Mouse (Mus musculus): ENCODE measurements around the gene Gpr132. TPM values are rescaled to one million over a fixed set of nuclear protein-coding genes. Genes with fewer than 3 reads are reported as not detected.

Gene Gpr132
- polyA plus RNA-seq, 1 experiment from 2014 or later = 0.08 TPM

DNA sequence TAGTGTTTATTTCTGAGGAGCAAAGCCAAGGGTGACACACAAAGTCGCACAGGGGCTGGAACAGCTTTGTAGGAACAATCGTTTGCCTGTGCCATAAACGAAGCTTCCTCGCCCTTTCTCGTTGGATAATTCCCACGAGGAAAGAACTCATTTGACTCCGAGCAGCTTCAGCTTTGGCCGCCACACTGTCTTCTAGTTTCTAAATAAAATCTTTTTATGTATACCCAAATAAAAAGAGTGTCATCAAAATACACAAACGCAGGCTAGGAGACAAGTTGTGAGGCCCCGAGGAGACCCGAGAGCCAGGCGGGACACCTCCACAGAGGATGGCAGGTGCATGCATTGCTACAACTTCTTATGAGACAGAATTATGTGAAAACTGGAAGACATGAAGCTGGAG, 30.3 kb upstream of the Gpr132 start:
- H3K27ac ChIP-seq = no peak overlapping the region
- no peak overlapping the region for H3K4me3 ChIP-seq
- H3K9me3 ChIP-seq = no peaks in the 10 kb centered on the region
- peaks cover 6% of the 10 kb centered on the region; the same call in 1 of the 2 replicates for H3K27me3 ChIP-seq (ENCODE audit: insufficient read depth, poor library complexity, severe bottlenecking)
- 80% methylated on average over 12 of the region's 12 CpGs for WGBS
- H3K4me1 ChIP-seq (replicated peaks) = peaks cover 23% of the 10 kb centered on the region
- no peak for DNase-seq (ENCODE audit: low spot score)
- no peaks in the 10 kb centered on the region for H3K36me3 ChIP-seq

DNA sequence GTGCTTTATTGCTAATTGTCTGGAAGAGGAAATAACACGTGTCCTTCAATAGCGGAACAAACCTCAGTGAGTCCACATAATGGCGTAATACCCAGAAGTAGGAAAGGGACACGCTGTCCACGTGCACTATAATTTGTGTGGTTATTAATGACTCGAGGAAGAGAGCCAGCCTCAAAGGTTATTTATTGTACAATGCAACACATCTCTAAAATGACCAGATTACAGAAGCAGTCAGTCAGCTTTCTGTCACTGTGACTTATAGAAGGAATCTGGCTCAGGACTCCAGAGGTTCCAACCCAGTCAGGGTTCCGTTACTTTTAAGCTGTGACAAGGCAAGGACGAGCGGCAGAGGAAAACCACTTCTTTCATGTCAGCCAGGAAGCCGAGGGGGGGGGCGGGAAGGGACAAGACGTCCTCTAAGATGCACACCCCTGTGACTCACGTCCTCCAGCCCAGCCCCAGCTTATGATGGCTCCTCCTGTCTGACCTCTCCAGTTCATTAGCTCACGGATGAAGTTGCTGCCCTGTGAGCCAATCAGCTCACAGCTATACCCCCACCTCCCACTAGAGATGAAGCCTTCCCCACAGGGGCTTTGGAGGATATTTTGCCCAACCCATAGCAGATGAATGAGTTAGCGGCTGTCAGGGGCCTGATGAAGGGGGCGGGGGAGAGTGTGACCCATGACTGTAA, 29.6 kb upstream of the Gpr132 start:
- peak; percentile 56 for DNase-seq (ENCODE audit: low spot score)
- H3K36me3 ChIP-seq = no peaks in the 10 kb centered on the region

DNA sequence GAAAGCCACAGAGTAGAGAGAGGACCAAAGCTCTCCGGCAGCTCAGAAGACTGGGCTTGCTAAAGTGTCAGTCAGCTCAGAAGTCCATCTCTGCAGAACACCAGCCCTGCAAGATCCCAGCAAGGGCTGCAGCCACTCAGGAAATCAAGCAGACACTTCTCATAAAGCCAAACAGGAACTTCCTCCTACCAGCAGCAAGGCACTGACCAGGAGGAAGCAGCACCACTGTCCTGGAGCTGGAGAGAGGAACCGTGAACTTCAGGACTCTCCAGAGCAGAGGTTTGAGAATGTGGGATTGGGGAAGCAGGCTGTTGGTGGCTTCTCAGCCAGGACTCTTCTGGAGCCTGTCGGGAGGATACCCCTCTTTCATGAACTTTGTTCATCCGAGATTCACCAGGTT, 26.9 kb upstream of the Gpr132 start:
- peaks cover 21% of the 10 kb centered on the region for H3K4me1 ChIP-seq (replicated peaks)
- H3K4me3 ChIP-seq = no peak overlapping the region
- H3K27me3 ChIP-seq (ENCODE audit: insufficient read depth, poor library complexity, severe bottlenecking) = peaks cover 6% of the 10 kb centered on the region; the same call in 1 of the 2 replicates
- H3K9me3 ChIP-seq = no peaks in the 10 kb centered on the region
- H3K36me3 ChIP-seq = no peaks in the 10 kb centered on the region
- WGBS = 74% methylated on average over 4 of the region's 4 CpGs
- H3K27ac ChIP-seq = no peak overlapping the region
- no peak for DNase-seq (ENCODE audit: low spot score)

More for the DNA sequence above, 29.6 kb upstream of the Gpr132 start:
- H3K4me3 ChIP-seq = 0 out of 2 replicates have a peak overlapping the region, but pooled peaks have one; percentile 18
- 47% methylated on average over 16 of the region's 16 CpGs for WGBS
- peaks cover 6% of the 10 kb centered on the region; the same call in 1 of the 2 replicates for H3K27me3 ChIP-seq (ENCODE audit: insufficient read depth, poor library complexity, severe bottlenecking)
- peak overlapping the region; percentile 45; the same call in 1 of the 2 replicates for H3K27ac ChIP-seq
- no peaks in the 10 kb centered on the region for H3K9me3 ChIP-seq
- H3K4me1 ChIP-seq (replicated peaks) = peaks cover 23% of the 10 kb centered on the region

DNA sequence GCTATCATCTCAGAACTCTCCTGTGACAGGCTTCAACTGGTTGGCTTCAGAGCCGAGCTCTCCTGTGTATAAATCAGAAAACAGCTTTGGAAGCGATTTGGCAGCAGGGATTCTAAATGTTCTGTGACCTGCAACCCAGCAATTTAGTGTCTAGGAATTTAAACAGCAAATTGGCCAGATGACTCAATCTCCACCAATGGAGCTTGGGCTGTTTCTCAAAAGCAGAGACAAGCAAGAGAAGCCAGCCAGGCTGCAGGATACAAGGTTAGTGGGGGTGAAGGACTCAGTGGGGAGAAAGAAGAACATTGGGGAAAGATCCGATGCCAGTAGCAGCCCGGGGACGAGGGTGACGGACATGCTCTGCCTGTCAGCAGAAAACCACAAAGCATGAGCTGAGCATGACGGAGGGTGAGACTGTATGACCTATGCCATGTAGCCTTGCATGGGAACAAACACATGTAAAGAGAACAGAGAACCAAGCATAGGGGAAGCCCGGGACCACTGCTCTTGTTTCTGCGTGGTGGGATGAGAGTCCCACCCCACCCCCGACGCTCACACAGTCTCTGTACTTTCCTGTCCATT, 26.4 kb upstream of the Gpr132 start:
- Histone ChIP-seq H3K4me3 (no peak overlapping the region), H3K27me3 (ENCODE audit: insufficient read depth, poor library complexity, severe bottlenecking) (peaks cover 6% of the 10 kb centered on the region; the same call in 1 of the 2 replicates), H3K27ac (no peak overlapping the region), H3K36me3 (no peaks in the 10 kb centered on the region), H3K4me1 (replicated peaks) (peaks cover 21% of the 10 kb centered on the region), H3K9me3 (no peaks in the 10 kb centered on the region)
- 72% methylated on average over 11 of the region's 11 CpGs for WGBS
- DNase-seq (ENCODE audit: low spot score) = no peak

DNA sequence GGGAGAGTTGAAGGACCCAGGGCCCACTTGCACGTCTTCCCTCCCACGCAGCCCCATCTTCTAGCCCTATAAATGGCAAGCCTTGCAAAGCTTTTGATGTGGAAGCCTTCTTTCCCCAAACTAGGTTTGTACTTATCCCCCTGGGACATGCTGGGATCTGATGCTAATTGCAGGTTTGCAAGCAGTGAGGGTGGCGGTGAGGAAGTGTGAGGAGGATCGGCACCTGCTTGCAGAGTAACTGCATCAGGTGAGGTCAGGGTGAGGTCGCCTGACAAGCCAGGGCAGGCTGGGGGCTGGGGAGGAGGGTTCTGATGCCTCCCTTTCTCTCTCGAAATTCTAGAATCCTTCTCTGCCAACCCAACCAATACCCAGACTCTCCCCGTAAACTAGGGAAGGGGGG, 17.4 kb upstream of the Gpr132 start:
- no peaks in the 10 kb centered on the region for H3K36me3 ChIP-seq
- 64% methylated on average over 7 of the region's 7 CpGs for WGBS

DNA sequence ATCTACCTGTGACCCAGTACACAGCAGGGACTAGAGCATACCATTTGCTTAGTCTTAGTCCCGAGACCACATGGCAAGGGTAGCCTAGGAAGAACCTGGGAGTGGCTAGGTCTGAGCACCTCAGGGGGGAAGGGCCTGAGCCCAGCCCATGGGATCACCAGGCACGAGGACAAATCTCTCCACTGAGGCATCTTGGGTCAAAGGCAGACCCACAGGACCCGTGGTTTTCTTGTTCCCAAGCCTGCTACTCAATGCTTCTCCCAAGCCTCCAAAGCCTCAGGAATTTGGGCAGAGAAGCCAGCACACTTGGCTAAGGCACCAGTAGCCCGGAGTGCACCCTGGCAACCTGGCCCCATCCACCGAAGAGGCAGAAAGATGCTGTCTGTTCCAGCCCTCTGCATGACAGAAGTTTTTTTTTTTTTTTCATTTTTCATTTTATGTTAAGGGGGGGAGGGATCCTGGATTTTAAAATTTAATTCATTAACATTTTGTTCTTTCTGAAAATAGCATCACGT, 13.3 kb upstream of the Gpr132 start:
- 69% methylated on average over 6 of the region's 6 CpGs for WGBS
- Histone ChIP-seq H3K36me3 (no peaks in the 10 kb centered on the region), H3K9me3 (no peaks in the 10 kb centered on the region), H3K27ac (no peak overlapping the region), H3K4me1 (replicated peaks) (peaks cover 25% of the 10 kb centered on the region), H3K27me3 (ENCODE audit: insufficient read depth, poor library complexity, severe bottlenecking) (peaks cover 46% of the 10 kb centered on the region), H3K4me3 (no peak overlapping the region)
- DNase-seq (ENCODE audit: low spot score) = no peak

More for the DNA sequence above, 17.4 kb upstream of the Gpr132 start:
- H3K9me3 ChIP-seq = peaks cover 5% of the 10 kb centered on the region; the same call in 1 of the 2 replicates
- H3K4me1 ChIP-seq (replicated peaks) = peaks cover 6% of the 10 kb centered on the region; the same call in 1 of the 2 replicates
- H3K4me3 ChIP-seq = no peak overlapping the region
- H3K27ac ChIP-seq = no peak overlapping the region
- H3K27me3 ChIP-seq (ENCODE audit: insufficient read depth, poor library complexity, severe bottlenecking) = peaks cover 5% of the 10 kb centered on the region; the same call in 1 of the 2 replicates
- no peak for DNase-seq (ENCODE audit: low spot score)

DNA sequence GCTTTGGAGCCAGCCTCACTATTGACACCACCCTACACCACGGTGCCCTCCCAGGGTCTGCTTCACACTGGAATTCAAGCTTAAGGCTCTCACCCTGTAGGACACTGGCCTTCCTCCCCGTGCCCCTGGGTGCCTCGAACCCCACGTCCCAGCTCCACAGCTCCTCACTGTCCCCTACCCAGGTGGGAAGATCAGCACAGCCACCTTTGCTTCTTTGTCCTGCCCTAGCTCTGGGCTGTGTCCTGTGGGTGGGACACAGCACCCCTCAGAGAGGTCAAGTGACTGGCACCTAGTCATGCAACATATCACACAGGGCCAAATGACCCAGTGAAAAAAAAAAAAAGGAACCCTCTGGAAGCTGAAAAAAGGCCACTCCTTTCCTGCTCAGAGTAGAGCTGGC, 12.6 kb upstream of the Gpr132 start:
- 74% methylated on average over 4 of the region's 4 CpGs for WGBS
- no peak for DNase-seq (ENCODE audit: low spot score)
- H3K36me3 ChIP-seq = no peaks in the 10 kb centered on the region
- H3K27me3 ChIP-seq (ENCODE audit: insufficient read depth, poor library complexity, severe bottlenecking) = peaks cover 53% of the 10 kb centered on the region
- no peak overlapping the region for H3K27ac ChIP-seq
- no peaks in the 10 kb centered on the region for H3K9me3 ChIP-seq
- H3K4me1 ChIP-seq (replicated peaks) = peaks cover 27% of the 10 kb centered on the region
- H3K4me3 ChIP-seq = no peak overlapping the region

DNA sequence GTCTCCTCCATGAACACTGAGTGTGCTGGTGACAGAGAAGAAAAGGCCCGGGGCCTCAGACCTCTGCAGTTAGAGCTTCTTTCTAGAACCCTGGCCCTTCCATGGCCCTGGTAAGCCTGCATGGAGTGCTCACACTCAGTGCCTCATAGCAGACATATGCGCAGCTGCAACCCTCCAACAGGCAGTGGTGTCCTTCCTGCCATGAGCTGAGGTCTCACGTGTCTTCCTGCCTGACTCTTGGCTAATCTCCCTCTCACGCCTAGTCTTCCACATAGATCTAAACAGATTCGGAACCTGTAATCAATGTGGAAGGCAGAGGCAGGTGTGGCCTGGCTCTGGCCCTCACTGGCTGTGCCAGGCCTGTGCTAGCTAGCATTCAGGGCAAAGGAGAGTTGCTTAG, 11.7 kb upstream of the Gpr132 start:
- peaks cover 63% of the 10 kb centered on the region for H3K27me3 ChIP-seq (ENCODE audit: insufficient read depth, poor library complexity, severe bottlenecking)
- H3K27ac ChIP-seq = no peak overlapping the region
- H3K36me3 ChIP-seq = no peaks in the 10 kb centered on the region
- WGBS = 87% methylated on average over 5 of the region's 5 CpGs
- no peaks in the 10 kb centered on the region for H3K9me3 ChIP-seq
- no peak for DNase-seq (ENCODE audit: low spot score)
- H3K4me3 ChIP-seq = no peak overlapping the region
- peaks cover 29% of the 10 kb centered on the region for H3K4me1 ChIP-seq (replicated peaks)

DNA sequence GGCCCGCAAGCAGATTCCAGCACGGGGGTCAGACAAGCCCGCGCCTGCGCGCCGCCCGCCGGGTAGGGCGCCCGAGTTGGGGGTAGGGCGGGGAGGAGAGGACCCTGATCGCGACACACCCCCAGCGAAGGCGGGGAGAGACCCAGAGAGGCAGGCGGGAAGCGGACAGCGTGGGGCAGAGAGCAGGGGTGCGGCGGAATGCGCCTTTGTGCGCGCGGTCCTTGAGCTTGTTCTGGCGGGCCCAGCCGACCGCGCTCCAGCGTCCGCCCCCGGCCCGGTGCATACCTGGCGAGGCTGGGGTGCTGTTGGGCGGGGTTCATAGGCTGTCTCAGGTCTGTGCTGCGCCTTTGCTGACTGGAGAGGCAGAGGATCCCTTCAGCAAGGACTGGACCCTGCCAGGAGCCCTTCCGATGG, 9.6 kb upstream of the Gpr132 start:
- H3K27me3 ChIP-seq (ENCODE audit: insufficient read depth, poor library complexity, severe bottlenecking) = peaks cover 84% of the 10 kb centered on the region
- H3K4me3 ChIP-seq = peak overlapping the region; percentile 55
- H3K4me1 ChIP-seq (replicated peaks) = peaks cover 41% of the 10 kb centered on the region
- no peaks in the 10 kb centered on the region for H3K9me3 ChIP-seq
- DNase-seq (ENCODE audit: low spot score) = peak; percentile 43
- WGBS = 1% methylated on average over 37 of the region's 37 CpGs
- H3K27ac ChIP-seq = peak overlapping the region; percentile 74
- H3K36me3 ChIP-seq = no peaks in the 10 kb centered on the region

DNA sequence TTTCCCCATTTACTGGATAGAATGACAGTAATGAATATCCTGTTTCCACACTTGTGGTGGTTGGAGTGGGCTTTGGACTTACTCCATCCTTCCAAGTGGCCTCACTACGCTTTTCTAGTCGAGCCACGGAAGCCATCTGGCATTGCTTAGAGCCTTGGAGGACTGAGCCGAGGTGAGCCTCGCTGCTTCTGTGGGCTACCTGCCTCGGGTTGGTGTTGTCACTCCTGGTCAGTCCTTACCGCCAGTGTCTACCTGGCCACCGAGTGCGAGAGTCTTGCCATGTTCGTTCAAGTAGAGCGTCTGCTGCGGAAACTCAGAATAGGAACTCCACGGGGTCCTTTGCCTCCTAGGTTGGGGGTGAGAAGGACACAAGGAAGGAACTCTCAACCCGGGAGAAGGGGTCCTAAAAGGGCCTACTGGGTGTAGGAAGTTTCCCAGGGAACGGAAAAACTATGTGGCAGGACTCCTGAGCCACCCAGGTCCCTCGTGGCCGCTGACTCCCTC, 9.1 kb upstream of the Gpr132 start:
- Histone ChIP-seq H3K9me3 (no peaks in the 10 kb centered on the region), H3K27ac (peak overlapping the region; percentile 74), H3K36me3 (no peaks in the 10 kb centered on the region), H3K4me1 (replicated peaks) (peaks cover 41% of the 10 kb centered on the region), H3K4me3 (peak overlapping the region; percentile 55), H3K27me3 (ENCODE audit: insufficient read depth, poor library complexity, severe bottlenecking) (peaks cover 88% of the 10 kb centered on the region)
- no peak for DNase-seq (ENCODE audit: low spot score)
- 8% methylated on average over 17 of the region's 17 CpGs for WGBS

DNA sequence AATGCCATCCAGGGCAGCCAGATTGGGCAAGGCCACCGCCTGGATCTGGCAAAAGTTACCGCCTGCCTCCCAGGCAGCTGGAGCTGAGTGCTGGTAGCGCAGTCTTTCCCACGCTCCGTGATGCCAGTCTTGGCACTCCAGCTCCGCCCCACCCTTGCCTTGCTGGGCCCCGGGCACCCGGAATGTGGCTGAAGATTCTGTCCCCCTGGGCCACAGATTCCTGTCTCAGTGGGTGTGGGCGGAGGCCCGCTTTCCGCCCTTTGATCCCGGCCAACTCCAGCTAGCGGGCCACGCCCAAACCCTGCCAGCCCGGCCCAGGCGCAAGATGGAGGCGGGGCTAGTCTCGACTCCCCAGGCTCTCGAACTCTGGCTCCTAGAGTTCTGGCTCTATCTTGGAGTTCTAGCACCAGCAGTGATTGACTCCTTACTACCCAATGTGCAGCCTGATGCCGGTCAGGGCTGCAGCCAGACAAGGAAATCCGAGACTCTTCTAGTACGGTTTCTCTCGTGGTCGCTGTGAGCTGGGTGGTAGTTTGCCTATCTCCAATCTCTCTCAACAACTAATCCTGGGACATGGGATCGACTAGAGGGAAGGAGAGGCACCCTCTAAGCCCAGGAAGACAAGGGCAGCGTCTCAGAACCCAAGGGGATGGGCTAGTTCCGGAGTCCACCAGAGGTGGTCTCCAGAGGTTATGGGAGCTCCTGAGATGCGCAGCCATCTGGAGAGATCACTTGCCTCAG, 8.5 kb upstream of the Gpr132 start:
- no peaks in the 10 kb centered on the region for H3K36me3 ChIP-seq
- WGBS = 5% methylated on average over 28 of the region's 28 CpGs
- H3K4me1 ChIP-seq (replicated peaks) = peaks cover 45% of the 10 kb centered on the region
- H3K27me3 ChIP-seq (ENCODE audit: insufficient read depth, poor library complexity, severe bottlenecking) = peaks cover 94% of the 10 kb centered on the region
- DNase-seq (ENCODE audit: low spot score) = peak; percentile 54
- H3K4me3 ChIP-seq = peak overlapping the region; percentile 55
- no peaks in the 10 kb centered on the region for H3K9me3 ChIP-seq
- H3K27ac ChIP-seq = 0 out of 2 replicates have a peak overlapping the region, but pooled peaks have one; percentile 17

DNA sequence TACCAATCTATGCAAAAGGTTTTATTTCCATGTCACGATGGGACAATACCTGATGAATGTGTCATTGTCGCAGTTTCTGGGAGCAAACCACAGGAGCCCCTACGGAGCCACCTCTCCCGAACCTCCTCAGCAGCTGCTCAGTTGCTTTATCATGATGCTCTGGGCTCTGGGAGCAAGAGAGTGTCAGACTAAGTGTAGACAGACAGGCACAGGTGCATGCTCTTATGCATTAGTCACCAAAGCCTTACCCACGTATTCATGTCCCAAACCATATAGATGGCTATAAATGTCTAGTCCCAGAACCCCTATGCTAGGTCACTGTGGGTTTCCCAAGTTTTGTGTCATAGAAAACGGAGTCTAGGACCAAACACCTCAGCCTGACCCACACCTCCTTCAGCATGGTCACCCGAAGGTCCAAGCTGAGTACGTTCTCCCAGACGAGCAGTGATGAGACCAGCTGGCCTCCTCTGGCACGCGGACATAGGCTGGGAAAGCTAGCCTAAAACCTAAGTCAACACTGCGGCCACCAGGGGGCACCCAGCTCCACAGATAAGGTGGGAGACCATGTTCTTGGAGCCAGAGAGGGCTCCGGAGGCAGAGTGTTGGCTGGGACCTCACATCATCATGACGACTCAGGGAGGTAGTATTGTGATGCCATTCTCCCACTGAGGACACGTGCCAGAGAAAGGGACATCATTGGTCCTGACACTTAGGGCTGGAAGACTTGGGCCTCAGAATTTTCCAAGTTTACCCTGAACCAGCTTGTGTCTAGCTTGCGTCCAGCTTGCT, 7.4 kb upstream of the Gpr132 start:
- WGBS = 24% methylated on average over 16 of the region's 16 CpGs
- no peak overlapping the region for H3K4me3 ChIP-seq
- peaks cover 52% of the 10 kb centered on the region for H3K4me1 ChIP-seq (replicated peaks)
- DNase-seq (ENCODE audit: low spot score) = peak; percentile 90
- H3K9me3 ChIP-seq = no peaks in the 10 kb centered on the region
- peaks cover 99% of the 10 kb centered on the region for H3K27me3 ChIP-seq (ENCODE audit: insufficient read depth, poor library complexity, severe bottlenecking)
- no peaks in the 10 kb centered on the region for H3K36me3 ChIP-seq
- no peak overlapping the region for H3K27ac ChIP-seq
